Mouse (Mus musculus) cortical plate, adult 2 months (tissue): ENCODE measurements around the gene Kctd13. TPM values are rescaled to one million over a fixed set of nuclear protein-coding genes. Genes with fewer than 3 reads are reported as not detected.

Experiments used
- H3K27ac ChIP-seq: fragments of 200-500 bp; 2 replicates; pipeline ENCODE4 v1.5.1; 2012; ENCODE audit warnings: low read length, control low read depth, inconsistent platforms; ENCODE audit not compliant: insufficient read depth
- H3K4me1 ChIP-seq: fragments of 200-500 bp; 2 replicates; pipeline ENCODE4 v1.6.1; 2011; ENCODE audit warnings: low read length; ENCODE audit not compliant: control insufficient read depth, insufficient read depth
- H3K4me3 ChIP-seq: fragments of 200-500 bp; 2 replicates; pipeline ENCODE4 v1.5.1; 2011; ENCODE audit warnings: mild to moderate bottlenecking, low read length, control low read depth; ENCODE audit not compliant: insufficient read depth
- CTCF ChIP-seq: fragments of 200-500 bp; IDR thresholded peaks from 2 replicates; pipeline ENCODE4 v1.5.1; 2011; ENCODE audit warnings: mild to moderate bottlenecking, control low read depth, low read length; ENCODE audit not compliant: insufficient read depth; ENCODE audit errors: extremely low read depth
- POLR2A ChIP-seq: fragments of 200-500 bp; IDR thresholded peaks from 2 replicates; pipeline ENCODE4 v1.6.1; 2011; ENCODE audit warnings: mild to moderate bottlenecking, low read length, control low read depth; ENCODE audit not compliant: insufficient read depth; ENCODE audit errors: extremely low read depth
- polyA plus RNA-seq: library from polyadenylated mRNA; depleted of rRNA; stranded (reverse); fragments of >200 nt; gene quantifications from 2 replicates; pipeline ENCODE4 v1.2.3, GENCODE M21; 2012; rRNA removed

Kctd13 gene
- polyA plus RNA-seq: 188 and 198 TPM in 2 replicates

DNA sequence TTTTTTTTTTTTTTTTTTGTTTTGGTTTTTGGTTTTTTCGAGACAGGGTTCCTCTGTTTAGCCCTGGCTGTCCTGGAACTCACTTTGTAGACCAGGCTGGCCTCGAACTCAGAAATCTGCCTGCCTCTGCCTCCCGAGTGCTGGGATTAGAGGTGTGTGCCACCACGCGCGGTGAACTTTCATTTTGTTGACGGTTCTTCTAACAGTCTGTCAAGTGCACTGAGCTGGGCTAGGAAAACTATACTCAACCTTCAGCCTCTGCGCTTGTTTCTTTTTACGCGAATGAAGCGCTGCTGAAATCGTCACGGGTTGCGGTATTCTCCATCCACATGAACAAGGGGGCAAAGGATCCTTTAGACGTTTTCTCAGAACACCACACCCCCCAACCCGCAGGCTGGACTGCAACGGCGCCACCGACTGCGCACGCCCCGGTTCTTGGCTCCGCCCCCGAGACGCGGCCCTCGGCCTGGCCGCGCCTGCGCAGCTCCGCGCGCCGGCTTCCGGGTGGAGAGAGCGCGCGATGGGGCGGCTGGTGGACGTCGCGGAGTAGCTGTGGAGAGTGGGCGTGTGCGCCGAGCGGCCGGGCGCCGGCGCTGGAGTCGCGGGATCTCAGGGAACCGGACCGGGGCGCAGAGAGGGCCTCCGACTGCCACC lies at the start of gene Kctd13:
Kctd13 (plus strand) TSS at position 496 of the 654 bp plus-strand sequence.
- 0 out of 2 replicates have a peak, but pooled peaks cover 1% of the 10 kb centered on the region for H3K4me1 ChIP-seq
- TF ChIP-seq POLR2A (peak; percentile 62; the same call in 1 of the 2 replicates), CTCF (no peak)
- H3K27ac ChIP-seq: peak within 1 kb of the TSS; percentile 48
- peak within 1 kb of the TSS; percentile 93 for H3K4me3 ChIP-seq

DNA sequence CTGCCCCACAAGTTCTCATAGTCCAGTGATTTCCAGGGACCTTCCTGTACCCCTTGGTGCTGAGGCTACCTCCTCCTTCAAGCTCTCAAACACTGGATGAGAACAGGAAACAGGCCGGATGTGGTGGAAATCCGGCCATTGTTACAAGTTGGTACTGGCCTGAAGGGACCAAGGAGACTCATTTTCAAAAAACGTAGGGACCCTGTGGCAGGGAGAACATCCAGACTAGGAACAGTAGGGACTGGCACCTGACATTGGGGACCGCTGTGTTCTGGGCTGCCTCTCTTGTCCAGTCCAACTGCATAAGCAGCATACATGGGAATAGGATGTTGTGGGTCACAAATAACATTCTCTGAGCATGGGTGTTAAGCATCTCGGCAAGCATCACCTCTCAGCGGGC lies 47.6 kb upstream of the Kctd13 start:
- H3K4me3 ChIP-seq: no peak overlapping the region; the same call in 1 of the 2 replicates
- TF ChIP-seq POLR2A (no peak), CTCF (no peak)
- H3K27ac ChIP-seq: no peak overlapping the region
- H3K4me1 ChIP-seq: peaks cover 9% of the 10 kb centered on the region

DNA sequence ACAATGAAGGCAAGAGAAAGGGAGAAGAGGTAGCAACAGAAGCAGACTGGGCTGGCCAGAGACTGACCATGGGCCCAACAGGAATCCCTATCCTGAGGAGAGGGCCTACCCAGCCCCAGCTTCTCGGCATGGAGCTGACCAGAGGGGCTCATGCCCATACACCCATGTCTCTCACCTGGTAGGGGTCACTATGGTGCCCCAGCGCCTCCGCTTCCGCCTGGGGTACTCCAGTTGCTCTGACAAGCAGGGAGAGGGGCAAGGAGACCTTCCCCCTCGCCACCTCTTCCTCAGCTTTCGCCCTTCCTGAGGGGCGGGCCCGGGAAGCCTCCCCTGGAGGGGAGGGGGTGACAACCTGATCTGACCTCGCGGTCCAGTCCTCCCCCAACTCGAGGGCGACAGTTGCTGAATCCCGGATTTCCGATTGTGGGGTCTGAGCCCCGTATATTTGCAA lies 44.9 kb upstream of the Kctd13 start:
- 0 out of 2 replicates have a peak overlapping the region, but pooled peaks have one; percentile 3 for H3K27ac ChIP-seq
- peaks cover 9% of the 10 kb centered on the region for H3K4me1 ChIP-seq
- TF ChIP-seq CTCF (no peak), POLR2A (no peak)
- peak overlapping the region; percentile 76 for H3K4me3 ChIP-seq

DNA sequence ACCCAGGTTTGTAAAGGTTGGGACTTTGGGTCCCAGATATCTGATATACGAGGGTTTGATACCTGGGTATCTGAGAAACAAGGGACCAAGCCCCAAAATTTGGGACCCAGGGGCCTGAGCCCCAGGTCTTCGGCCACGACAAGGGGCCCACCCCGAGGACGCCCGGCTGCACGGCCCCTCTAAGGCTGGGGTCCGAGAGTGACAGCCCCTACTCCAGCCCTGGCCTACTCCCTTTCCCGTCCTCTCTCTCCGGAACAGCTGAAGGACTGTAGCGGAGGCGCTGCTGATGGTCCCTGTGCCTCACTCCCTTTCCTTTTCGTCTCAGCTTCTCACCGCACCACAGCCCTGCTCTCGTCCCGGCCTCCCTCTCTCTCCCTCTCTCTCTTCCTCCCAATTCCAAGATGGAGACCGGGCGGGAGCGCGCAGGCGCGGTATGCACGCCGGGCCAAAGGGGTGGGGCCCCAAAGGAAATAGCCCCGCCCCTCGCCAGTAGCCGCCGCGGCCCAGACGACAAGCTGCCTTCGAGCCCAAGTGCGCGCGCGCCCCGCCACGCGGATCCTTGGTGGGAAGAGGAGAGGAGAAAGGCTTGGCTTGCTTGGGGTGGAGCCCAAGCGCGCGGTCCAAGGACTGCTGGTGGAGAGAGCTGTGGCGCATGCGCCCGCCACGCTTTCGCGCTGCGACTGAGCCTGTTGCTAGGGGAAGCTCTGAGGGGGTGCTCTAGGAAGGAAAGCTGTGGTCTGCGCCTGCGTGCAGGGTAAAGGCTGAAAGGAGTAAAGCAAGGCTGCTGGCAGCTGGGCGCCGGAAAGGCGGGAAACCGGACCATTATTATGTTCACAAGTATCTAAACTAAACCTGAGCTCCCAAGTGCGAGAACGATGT lies 44.2 kb upstream of the Kctd13 start, which contains the start of gene Taok2:
Taok2 (minus strand) TSS at position 418 of the 879 bp plus-strand sequence.
- peak within 1 kb of the TSS; percentile 76 for H3K4me3 ChIP-seq
- peaks cover 9% of the 10 kb centered on the region for H3K4me1 ChIP-seq
- TF ChIP-seq CTCF (no peak), POLR2A (peak; percentile 96)
- H3K27ac ChIP-seq: peak within 1 kb of the TSS; percentile 62

DNA sequence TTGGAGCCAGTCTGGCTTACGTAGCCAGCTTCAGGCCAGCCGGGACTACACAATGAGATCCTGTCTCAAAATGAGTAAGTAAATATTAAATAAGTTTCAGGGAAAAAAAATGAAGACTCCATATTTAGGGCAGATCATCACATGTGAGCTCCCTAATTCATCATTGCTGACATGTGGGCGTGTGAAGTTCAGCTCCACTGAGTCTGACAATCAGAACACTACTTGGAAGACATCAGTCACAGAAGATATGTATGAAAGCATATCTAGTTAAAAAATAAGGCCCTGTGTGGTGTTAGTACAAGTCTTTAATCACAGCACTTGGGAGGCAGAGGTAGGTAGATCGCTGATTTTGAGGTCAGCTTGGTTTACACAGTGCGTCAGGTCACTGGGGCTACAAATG lies 41.4 kb upstream of the Kctd13 start:
- Histone ChIP-seq H3K4me1 (no peaks in the 10 kb centered on the region; the same call in 1 of the 2 replicates), H3K4me3 (no peak overlapping the region), H3K27ac (no peak overlapping the region)
- TF ChIP-seq CTCF: no peak
- no peak for TF ChIP-seq POLR2A

DNA sequence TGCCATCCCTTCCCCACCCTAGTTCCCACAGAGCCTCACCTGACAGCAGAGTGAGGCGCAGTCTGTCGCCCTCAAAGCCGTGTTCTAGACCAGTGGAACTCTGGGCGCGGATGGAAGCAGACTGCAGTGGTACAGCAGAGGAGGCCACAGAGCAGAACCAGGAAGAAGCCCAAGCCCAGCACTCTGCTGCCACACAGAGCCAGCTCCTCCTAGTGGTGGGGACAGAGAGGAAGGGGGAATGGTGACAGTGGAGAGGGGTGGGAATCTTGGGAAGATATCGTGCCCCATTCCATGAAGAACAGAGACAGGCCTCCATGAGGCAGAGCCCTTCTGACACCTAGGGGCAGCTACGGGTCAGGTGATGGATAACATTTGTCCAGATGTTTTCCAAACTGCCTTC lies 39.8 kb upstream of the Kctd13 start:
- Histone ChIP-seq H3K27ac (no peak overlapping the region), H3K4me3 (no peak overlapping the region), H3K4me1 (no peaks in the 10 kb centered on the region)
- TF ChIP-seq POLR2A: no peak
- peak; percentile 40 for TF ChIP-seq CTCF

DNA sequence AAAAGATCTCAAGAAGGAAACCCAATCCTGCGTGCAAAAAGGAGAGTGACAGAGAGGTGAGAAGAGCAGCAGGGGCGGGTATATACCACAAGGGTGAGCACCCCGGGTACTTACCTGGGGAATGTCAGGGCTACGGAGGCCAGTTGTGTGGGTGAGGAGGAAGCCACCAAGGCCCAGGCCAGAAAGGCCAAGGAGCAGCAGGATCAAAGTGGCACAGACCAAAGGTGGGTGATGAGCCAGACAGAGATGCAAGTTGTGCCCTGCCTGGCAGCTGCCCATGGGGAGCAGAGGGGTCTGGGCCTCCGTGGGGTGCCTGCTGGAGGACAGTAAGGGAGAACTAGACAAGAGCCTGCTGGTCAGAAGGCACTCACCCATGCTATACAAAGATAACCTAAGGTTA lies 31.8 kb upstream of the Kctd13 start:
- Histone ChIP-seq H3K4me3 (no peak overlapping the region; the same call in 1 of the 2 replicates), H3K27ac (peak overlapping the region; percentile 21; the same call in 1 of the 2 replicates), H3K4me1 (peaks cover 5% of the 10 kb centered on the region)
- TF ChIP-seq CTCF: no peak
- TF ChIP-seq POLR2A: no peak

DNA sequence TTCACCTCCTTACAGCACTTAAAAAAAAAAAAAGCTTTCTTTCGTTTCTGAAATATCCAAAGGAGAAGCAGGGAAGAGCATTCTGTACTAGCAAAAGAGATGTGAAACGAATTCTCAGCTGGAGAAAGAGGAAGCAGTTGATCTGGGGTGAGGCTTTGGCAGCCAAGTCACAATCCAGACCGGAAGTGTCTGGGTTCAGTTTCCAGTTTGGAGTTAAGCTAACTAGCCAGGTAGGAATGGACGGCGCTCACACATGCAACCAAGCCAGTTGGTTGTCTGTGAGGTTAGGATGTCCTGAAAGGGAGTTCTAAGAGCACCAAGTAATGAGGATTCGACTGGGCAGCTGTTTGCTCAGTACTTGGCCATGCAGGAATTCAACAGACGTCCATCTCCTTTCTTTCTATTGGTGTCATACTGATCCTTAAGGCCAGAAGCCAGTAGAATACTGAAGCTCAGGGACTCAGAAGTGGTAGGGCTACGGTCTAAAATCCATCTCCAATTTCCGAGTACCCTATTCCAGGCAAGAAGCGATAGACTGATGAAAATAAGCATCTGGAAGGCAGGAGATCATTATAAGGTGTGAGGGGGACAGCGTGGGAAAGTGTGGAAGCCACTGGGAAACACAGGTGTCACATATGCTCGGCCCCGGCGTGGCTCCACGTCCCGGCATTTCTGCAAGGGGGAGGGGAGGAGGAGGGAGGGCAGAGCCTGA lies 31.1 kb upstream of the Kctd13 start:
- Histone ChIP-seq H3K4me1 (peaks cover 5% of the 10 kb centered on the region), H3K4me3 (peak overlapping the region; percentile 86), H3K27ac (peak overlapping the region; percentile 86)
- TF ChIP-seq POLR2A (no peak), CTCF (no peak)
